Mouse (Mus musculus) E14TG2a.4 (cell line): ENCODE data around the gene Capg.

Experiments
- H3K27me3 ChIP-seq: 2 replicates; pipeline ENCODE4 v1.6.1; 2014; ENCODE audit warnings: low read length, control low read depth; ENCODE audit not compliant: insufficient read depth
- H3K36me3 ChIP-seq: 2 replicates; pipeline ENCODE4 v1.6.1; 2014; ENCODE audit warnings: low read length, control low read depth; ENCODE audit not compliant: insufficient read depth
- H3K4me1 ChIP-seq: replicated peaks from 2 replicates; pipeline ENCODE4 v1.6.1; 2014; ENCODE audit warnings: low read depth, low read length, control low read depth
- H3K4me3 ChIP-seq: replicated peaks from 2 replicates; pipeline ENCODE4 v1.5.1; 2014; ENCODE audit warnings: mild to moderate bottlenecking, low read length
- H3K9me3 ChIP-seq: 2 replicates; pipeline ENCODE4 v1.6.1; 2014; ENCODE audit warnings: low read length, control low read depth
- CTCF ChIP-seq: conservative IDR thresholded peaks from 2 replicates; pipeline ENCODE4 v1.5.1; 2014; ENCODE audit warnings: low read length
- NANOG ChIP-seq: IDR thresholded peaks from 2 replicates; pipeline ENCODE4 v1.6.1; 2014; ENCODE audit warnings: borderline replicate concordance, low read length, mixed read lengths
- POU5F1 ChIP-seq: IDR thresholded peaks from 2 replicates; pipeline ENCODE4 v1.6.1; 2014; ENCODE audit warnings: low read length, borderline replicate concordance

Gene Capg

DNA sequence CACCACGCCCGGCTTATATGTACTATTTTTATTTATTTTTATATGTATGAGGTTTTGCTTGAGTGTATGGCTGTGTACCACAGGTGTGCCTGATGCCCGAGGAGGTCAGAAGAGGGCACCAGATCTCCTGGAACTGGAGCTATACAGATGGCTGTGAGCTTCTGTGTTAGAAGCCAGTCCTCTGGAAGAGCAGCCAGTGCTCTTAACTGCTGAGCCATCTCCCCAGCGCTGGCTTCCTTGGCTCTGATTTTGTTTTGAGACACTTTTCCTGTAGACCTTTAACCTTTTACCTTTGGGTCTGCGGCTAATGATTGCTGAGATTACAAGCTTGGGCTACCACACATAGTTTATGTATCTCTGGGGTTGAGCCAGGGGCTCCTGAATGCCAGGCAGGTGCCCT, 23.3 kb downstream of the Capg start:
- Histone ChIP-seq H3K9me3 (no peaks in the 10 kb centered on the region), H3K36me3 (no peaks in the 10 kb centered on the region), H3K4me1 (peaks cover 25% of the 10 kb centered on the region), H3K4me3 (no peak overlapping the region), H3K27me3 (no peaks in the 10 kb centered on the region)
- TF ChIP-seq NANOG (no peak), POU5F1 (no peak), CTCF (no peak)

DNA sequence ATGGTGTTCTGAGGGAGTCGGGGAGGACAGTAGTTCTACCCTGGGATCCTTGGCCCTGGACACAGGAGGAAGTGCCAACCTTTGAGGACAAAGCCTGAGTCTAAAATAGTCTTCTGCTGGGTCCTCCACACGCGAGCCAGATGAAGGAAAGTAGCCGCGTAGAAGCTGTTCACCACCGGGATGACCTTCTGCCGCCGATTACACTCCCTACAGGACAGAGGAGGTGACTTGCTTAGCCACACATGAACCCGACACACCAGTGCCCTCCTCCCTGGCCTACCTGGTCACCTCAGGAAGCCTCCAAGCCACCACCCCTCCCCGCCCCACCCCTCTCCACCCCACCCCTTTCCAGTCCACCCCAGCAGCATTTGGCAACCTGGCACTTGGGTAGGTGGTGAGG, 24.5 kb downstream of the Capg start:
- Histone ChIP-seq H3K27me3 (no peaks in the 10 kb centered on the region), H3K4me1 (peaks cover 14% of the 10 kb centered on the region), H3K36me3 (no peaks in the 10 kb centered on the region), H3K4me3 (no peak overlapping the region), H3K9me3 (no peaks in the 10 kb centered on the region)
- TF ChIP-seq CTCF (no peak), NANOG (no peak), POU5F1 (no peak)

GRCm38 (mm10) chr6:72570644-72571397, 26.6 kb downstream of the Capg start:
- H3K4me1 ChIP-seq, result peaks cover 10% of the 10 kb centered on the region
- TF ChIP-seq POU5F1 (no peak), NANOG (no peak), CTCF (no peak)
- H3K9me3 ChIP-seq, result no peaks in the 10 kb centered on the region

DNA sequence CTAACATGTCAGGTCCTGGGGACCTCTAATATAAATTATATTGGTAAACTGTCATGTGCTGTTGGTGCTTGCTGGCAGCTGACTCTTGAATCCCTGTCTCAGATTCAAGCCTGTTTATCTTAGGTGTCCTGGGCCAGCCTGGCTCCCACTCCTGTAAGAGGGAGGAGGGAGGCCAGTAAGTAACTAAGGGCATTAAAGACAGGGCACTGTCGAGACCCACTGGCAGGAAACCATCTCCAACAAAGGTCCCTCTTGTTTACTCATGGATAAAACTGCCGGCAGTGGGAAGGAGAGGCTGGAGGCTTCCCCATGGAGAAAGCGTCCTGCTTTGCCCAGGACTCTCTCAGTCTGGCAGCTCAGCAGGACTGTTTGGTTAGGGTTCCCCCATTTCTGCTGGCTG, 27.6 kb downstream of the Capg start:
- Histone ChIP-seq H3K27me3 (no peaks in the 10 kb centered on the region), H3K9me3 (no peaks in the 10 kb centered on the region), H3K4me3 (no peak overlapping the region), H3K36me3 (peaks cover 8% of the 10 kb centered on the region), H3K4me1 (peaks cover 2% of the 10 kb centered on the region)
- no peak for TF ChIP-seq CTCF
- no peak for TF ChIP-seq NANOG
- no peak for TF ChIP-seq POU5F1

More at GRCm38 (mm10) chr6:72570644-72571397, 26.6 kb downstream of the Capg start:
- Histone ChIP-seq H3K27me3 (no peaks in the 10 kb centered on the region), H3K4me3 (no peak overlapping the region), H3K36me3 (peaks cover 8% of the 10 kb centered on the region; the same call in 1 of the 2 replicates)

DNA sequence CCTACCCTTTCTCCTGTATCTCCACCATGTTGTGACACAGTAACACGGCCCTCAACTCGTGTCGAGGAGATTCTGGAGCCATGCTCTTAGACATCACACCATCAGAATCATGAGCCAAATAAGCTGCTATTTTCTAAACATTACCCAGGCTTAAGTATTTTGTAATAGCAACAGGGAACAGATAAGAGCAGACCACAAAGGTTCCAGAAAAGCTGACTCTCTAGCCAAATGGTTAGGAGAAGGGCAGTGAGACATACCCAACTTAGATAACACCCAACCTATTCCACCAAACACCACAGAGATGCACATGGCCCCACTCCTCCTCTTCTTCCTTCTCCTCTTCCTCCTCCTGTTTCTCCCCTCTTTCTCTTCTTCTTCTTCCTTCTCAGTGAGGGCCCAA, 31.9 kb downstream of the Capg start:
- TF ChIP-seq POU5F1, result no peak
- no peak for TF ChIP-seq NANOG
- no peak for TF ChIP-seq CTCF
- H3K36me3 ChIP-seq, result peaks cover 33% of the 10 kb centered on the region
- no peaks in the 10 kb centered on the region for H3K4me1 ChIP-seq
- H3K4me3 ChIP-seq, result no peak overlapping the region
- no peaks in the 10 kb centered on the region for H3K9me3 ChIP-seq
- H3K27me3 ChIP-seq, result no peaks in the 10 kb centered on the region

DNA sequence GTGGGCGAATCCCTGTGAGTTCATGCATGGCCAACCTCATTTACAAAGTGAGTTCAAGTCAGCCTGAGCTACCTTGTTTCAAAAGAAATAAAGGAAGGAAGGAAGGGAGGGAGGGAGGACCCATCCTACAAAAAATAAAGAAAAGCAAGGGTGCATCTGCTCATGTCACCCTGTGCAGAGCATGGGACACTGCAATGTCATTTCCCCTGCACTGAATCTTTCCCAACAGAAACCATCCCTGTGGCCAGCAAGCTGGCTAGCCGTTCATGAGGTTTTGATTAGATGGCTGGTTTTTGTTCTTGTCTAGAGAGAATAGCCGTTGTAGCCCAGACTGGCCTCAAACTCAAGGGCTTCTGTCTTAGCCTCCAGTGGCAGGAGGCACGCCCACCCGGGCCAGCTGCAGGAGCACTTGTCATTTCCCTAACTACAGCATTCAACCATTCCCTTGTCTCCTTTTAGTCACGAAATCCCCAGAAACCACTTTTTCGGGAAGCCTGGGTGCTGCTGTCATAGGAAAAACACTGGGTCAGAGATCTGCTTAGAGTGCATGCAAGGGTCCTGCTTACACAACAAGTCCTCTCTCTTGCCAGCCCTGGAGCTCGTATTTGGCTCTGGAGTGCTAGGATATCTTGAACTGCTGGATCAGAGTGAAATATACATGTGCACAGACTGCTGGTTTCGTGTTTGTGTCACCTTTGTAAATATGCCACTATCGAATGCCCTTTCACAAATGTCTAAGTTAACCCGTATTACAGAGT, 37.6 kb downstream of the Capg start:
- peaks cover 16% of the 10 kb centered on the region for H3K4me1 ChIP-seq
- H3K36me3 ChIP-seq, result peaks cover 30% of the 10 kb centered on the region
- no peaks in the 10 kb centered on the region for H3K27me3 ChIP-seq
- TF ChIP-seq NANOG (no peak), POU5F1 (no peak), CTCF (no peak)
- no peaks in the 10 kb centered on the region for H3K9me3 ChIP-seq
- H3K4me3 ChIP-seq, result no peak overlapping the region

DNA sequence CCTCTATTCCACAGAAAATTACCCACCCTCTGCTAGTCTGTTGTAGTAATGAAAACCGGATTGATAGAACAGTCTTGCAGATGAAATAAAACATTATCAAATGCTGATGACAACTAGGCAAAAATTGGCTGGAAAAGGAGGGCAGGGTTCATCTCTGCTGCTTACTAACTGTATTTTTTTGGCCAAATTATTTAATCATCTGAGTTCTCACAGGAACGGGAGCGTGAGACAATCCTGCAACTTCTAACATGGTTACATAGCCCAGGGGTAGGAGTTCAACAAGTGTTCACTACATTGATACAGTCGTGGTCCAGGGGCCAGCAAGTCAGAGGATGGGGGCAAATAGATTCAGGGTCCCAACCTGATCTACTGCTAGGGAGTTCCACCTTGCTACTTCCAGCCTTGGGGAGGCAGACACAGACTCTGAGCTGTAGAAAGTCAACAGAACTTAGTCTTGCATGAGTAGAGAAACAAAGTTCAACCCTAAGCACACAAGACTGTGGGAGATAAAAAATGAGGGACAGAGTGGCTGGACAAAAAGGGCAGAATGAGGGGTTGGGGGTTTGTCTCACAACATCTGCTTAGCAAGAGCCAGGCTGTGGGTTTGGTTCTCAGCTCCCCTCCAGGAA, 39.1 kb downstream of the Capg start:
- no peak overlapping the region for H3K4me3 ChIP-seq
- H3K9me3 ChIP-seq, result no peaks in the 10 kb centered on the region
- TF ChIP-seq CTCF (no peak), NANOG (no peak), POU5F1 (no peak)
- no peaks in the 10 kb centered on the region for H3K27me3 ChIP-seq
- H3K4me1 ChIP-seq, result peaks cover 16% of the 10 kb centered on the region
- 0 out of 2 replicates have a peak, but pooled peaks cover 17% of the 10 kb centered on the region for H3K36me3 ChIP-seq

DNA sequence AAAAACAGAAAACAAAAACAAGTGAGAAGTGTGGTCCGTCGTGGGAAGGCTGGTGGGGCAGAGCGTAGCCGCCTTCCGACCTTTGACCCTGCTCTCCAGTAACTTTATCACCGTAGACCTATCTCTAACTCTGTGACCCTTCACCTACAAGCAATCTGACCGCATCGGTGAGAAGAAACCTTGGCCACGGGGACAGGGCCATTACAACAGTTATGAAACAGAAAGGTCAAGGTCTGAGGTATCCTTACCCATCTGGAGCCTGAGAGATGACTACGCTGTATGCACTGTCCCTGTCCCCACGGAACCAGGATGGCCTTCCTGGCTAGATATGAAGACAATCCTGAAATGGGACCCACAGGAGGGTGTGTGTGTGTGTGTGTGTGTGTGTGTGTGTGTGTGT, 40.0 kb downstream of the Capg start:
- Histone ChIP-seq H3K4me3 (no peak overlapping the region), H3K9me3 (no peaks in the 10 kb centered on the region), H3K27me3 (no peaks in the 10 kb centered on the region), H3K36me3 (0 out of 2 replicates have a peak, but pooled peaks cover 15% of the 10 kb centered on the region), H3K4me1 (peaks cover 16% of the 10 kb centered on the region)
- no peak for TF ChIP-seq POU5F1
- no peak for TF ChIP-seq NANOG
- TF ChIP-seq CTCF, result no peak
